9 mouse cellular contexts compared by ENCODE assay signal in genomic region chr5:112371933-112372332, GRCm38 (mm10). TPM values are rescaled to one million over a fixed set of nuclear protein-coding genes. Genes with fewer than 3 reads are reported as not detected.
DNase-seq lines count a peak whose midpoint lies in the region; ATAC-seq lines count a peak whose summit lies in the region.
"Had no signal": no experiment of that assay in that cellular context is flagged by ENCODE, and none has a peak within 500 bp of the region (broad histone marks: within the 10 kb centered on the region; RNA-seq: fewer than 3 reads in every experiment).

No protein-coding gene starts in this region.

- H3K9me3 ChIP-seq in forebrain, embryonic 15.5 days = no peaks in the 10 kb centered on the region

- peak overlapping the region; percentile 27 for H3K4me2 ChIP-seq in forebrain, embryonic 15.5 days (replicated peaks)

- 2% methylated on average over 7 of the region's 7 CpGs for WGBS in forebrain, embryonic 15.5 days

- ATAC-seq in forebrain, embryonic 15.5 days (replicated peaks) = peak; percentile 90
- no peak for ATAC-seq in megakaryocyte, adult 5-6 weeks (ENCODE audit: poor library complexity, severe bottlenecking)

- peaks cover 28% of the 10 kb centered on the region for H3K36me3 ChIP-seq in forebrain, embryonic 15.5 days

- H3K27me3 ChIP-seq in forebrain, embryonic 15.5 days = no peaks in the 10 kb centered on the region

- peak; percentile 84 for DNase-seq in cerebellum, adult 9-11 months
- DNase-seq in left cerebral cortex, adult 11 months (ENCODE audit: low spot score) = peak; percentile 67
- peak; percentile 51 for DNase-seq in retina, embryonic 14.5 days (ENCODE audit: low spot score)
- DNase-seq in spleen, adult 12 weeks (ENCODE audit: low spot score) = no peak
- no peak for DNase-seq in ovary, postnatal 36 days (ENCODE audit: low spot score)
- DNase-seq in adrenal gland, adult 8-10 months = no peak

- H3K4me3 ChIP-seq in forebrain, embryonic 15.5 days = no peak overlapping the region

- peak overlapping the region; percentile 94 for H3K27ac ChIP-seq in forebrain, embryonic 15.5 days (replicated peaks)

- H3K4me1 ChIP-seq in forebrain, embryonic 15.5 days = peaks cover 40% of the 10 kb centered on the region

- peak overlapping the region; percentile 34 for H3K9ac ChIP-seq in forebrain, embryonic 15.5 days (replicated peaks)

RNA-seq across cellular contexts. Expression of gene Gm6583, which starts 16.1 kb away (rescaled TPM):
- 0.08 and 0.27 TPM in 2 replicates for polyA plus RNA-seq in forebrain, embryonic 15.5 days (2015; fragmentation: Nextera tagmentation; extraction: Ambion mirVana)
- total RNA-seq in megakaryocyte, adult 5-6 weeks (2015) = 0.23 TPM in 1 of 2 replicates, not detected in the other
- 0.73 and 1.2 TPM in 2 replicates for total RNA-seq in megakaryocyte, adult 5-6 weeks (2017)
- total RNA-seq in adrenal gland, adult 8-10 months (2022) = under 1 TPM in 2 of 4 experiments, not detected in 2; 0.17 TPM
- polyA plus RNA-seq: heart, postnatal 0 days had no signal

RNA-seq across cellular contexts. Expression of gene Asphd2, which starts 22.7 kb away (rescaled TPM):
- 81.7 and 91.9 TPM in 2 replicates for polyA plus RNA-seq in forebrain, embryonic 15.5 days (2015; fragmentation: Nextera tagmentation; extraction: Ambion mirVana)
- total RNA-seq in megakaryocyte, adult 5-6 weeks (2015) = not detected in 2 replicates
- not detected in 2 replicates for total RNA-seq in megakaryocyte, adult 5-6 weeks (2017)
- total RNA-seq in adrenal gland, adult 8-10 months (2022) = 1 to 10 TPM; 2.2 to 6.9 (median 3.5) TPM

RNA-seq across cellular contexts. Expression of gene Hps4, which starts 29.1 kb away (rescaled TPM):
- 33.4 and 33.8 TPM in 2 replicates for polyA plus RNA-seq in forebrain, embryonic 15.5 days (2015; fragmentation: Nextera tagmentation; extraction: Ambion mirVana)
- total RNA-seq in megakaryocyte, adult 5-6 weeks (2015) = 14.7 and 18.8 TPM in 2 replicates
- 13.4 and 14.9 TPM in 2 replicates for total RNA-seq in megakaryocyte, adult 5-6 weeks (2017)
- 10 to 100 TPM; 27.7 to 43.6 (median 31.3) TPM for total RNA-seq in adrenal gland, adult 8-10 months (2022)

RNA-seq across cellular contexts. Expression of gene Srrd, which starts 29.1 kb away (rescaled TPM):
- 54.0 and 57.5 TPM in 2 replicates for polyA plus RNA-seq in forebrain, embryonic 15.5 days (2015; fragmentation: Nextera tagmentation; extraction: Ambion mirVana)
- total RNA-seq in megakaryocyte, adult 5-6 weeks (2015) = 31.2 and 35.1 TPM in 2 replicates
- 20.7 and 21.7 TPM in 2 replicates for total RNA-seq in megakaryocyte, adult 5-6 weeks (2017)
- total RNA-seq in adrenal gland, adult 8-10 months (2022) = 10 to 100 TPM; 26.0 to 51.5 (median 29.9) TPM

RNA-seq across cellular contexts. Expression of gene Tfip11, which starts 45.8 kb away (rescaled TPM):
- 33.9 and 34.4 TPM in 2 replicates for polyA plus RNA-seq in forebrain, embryonic 15.5 days (2015; fragmentation: Nextera tagmentation; extraction: Ambion mirVana)
- 11.3 and 11.7 TPM in 2 replicates for total RNA-seq in megakaryocyte, adult 5-6 weeks (2015)
- 11.6 and 14.5 TPM in 2 replicates for total RNA-seq in megakaryocyte, adult 5-6 weeks (2017)
- 10 to 100 TPM; 36.2 to 44.0 (median 38.9) TPM for total RNA-seq in adrenal gland, adult 8-10 months (2022)

Comparison
In these comparisons a context has a peak if more than half of its experiments do, and no peak if none do; other contexts are left out.
1. DNase-seq: peak in cerebellum, adult 9-11 months (single experiment), left cerebral cortex, adult 11 months (single experiment) and retina, embryonic 14.5 days (single experiment); none in spleen, adult 12 weeks (single experiment), ovary, postnatal 36 days (single experiment) and adrenal gland, adult 8-10 months (single experiment).